ENCODE assay signal across 8 mouse cellular contexts in genomic region chr3:131245766-131246578, GRCm38 (mm10). TPM values are rescaled to one million over a fixed set of nuclear protein-coding genes. Genes with fewer than 3 reads are reported as not detected.
A peak's percentile ranks its signal among the peaks of the same experiment; 100 is the strongest.
DNase-seq lines count a peak whose midpoint lies in the region; ATAC-seq and TF ChIP-seq lines count a peak whose summit lies in the region.
"Had no signal": no experiment of that assay in that cellular context is flagged by ENCODE, and none has a peak within 500 bp of the region (broad histone marks: within the 10 kb centered on the region; RNA-seq: fewer than 3 reads in every experiment).

No protein-coding gene starts in this region.

- intact Hi-C loops in left cerebral cortex, adult 2 months (cut with DNase I): loop anchor here (1.0 kb wide), 1 partner anchor 531 kb away; no protein-coding TSS in a partner anchor

- DNase-seq in cerebellum, adult 9-11 months: peak; percentile 19
- DNase-seq in frontal cortex, postnatal 36 days (ENCODE audit: low spot score in 2 of 2): peak; percentile 45 to 76
- DNase-seq in induced T-regulatory cell, adult 2 months (ENCODE audit: low read depth): peak; percentile 87
- peak; percentile 52 to 61 for DNase-seq in left cerebral cortex, adult 2 months (ENCODE audit: extremely low spot score in 1 of 2, low spot score in 2 of 2)
- peak; percentile 32 for DNase-seq in right cerebral cortex, postnatal 25 days

- peak; percentile 51 for ATAC-seq in activated CD4-positive, CD25-positive, alpha-beta regulatory T cell, adult 4 months
- peak; percentile 89 for ATAC-seq in megakaryocyte-erythroid progenitor cell, adult 5-6 weeks (replicated peaks; ENCODE audit: low FRiP score, low TSS enrichment, poor library complexity, severe bottlenecking)

- peak; percentile 76 for TF ChIP-seq CTCF in left cerebral cortex, adult 2 months (IDR thresholded peaks at IDR 0.05)

- no peak overlapping the region for H3K27ac ChIP-seq in left cerebral cortex, adult 2 months
- H3K27ac ChIP-seq: stomach, embryonic 15.5 days had no signal

- H3K4me3 ChIP-seq in left cerebral cortex, adult 2 months: no peak overlapping the region
- H3K4me3 ChIP-seq: stomach, embryonic 15.5 days had no signal

RNA-seq across cellular contexts. Expression of gene Hadh, which starts 25.9 kb away (rescaled TPM):
- 10 to 100 TPM; 74.7 to 79.3 TPM for polyA plus RNA-seq in activated CD4-positive, CD25-positive, alpha-beta regulatory T cell, adult 4 months (2017; shearing (Covaris generic))
- total RNA-seq in left cerebral cortex, adult 2 months (2021): 10 to 100 TPM; 17.8 to 19.8 TPM
- total RNA-seq in megakaryocyte-erythroid progenitor cell, adult 5-6 weeks (2014; fragmentation: Nextera tagmentation): 28.2 and 31.9 TPM in 2 replicates
- total RNA-seq in megakaryocyte-erythroid progenitor cell, adult 5-6 weeks (2017): 44.7 and 49.6 TPM in 2 replicates

RNA-seq across cellular contexts. Expression of gene Cyp2u1, which starts 57.1 kb away (rescaled TPM):
- 1 to 10 TPM in 1 of 2 experiments, under 1 TPM in 1; 0.98 to 1.0 TPM for polyA plus RNA-seq in activated CD4-positive, CD25-positive, alpha-beta regulatory T cell, adult 4 months (2017; shearing (Covaris generic))
- 10 to 100 TPM; 16.0 to 17.3 TPM for total RNA-seq in left cerebral cortex, adult 2 months (2021)
- total RNA-seq in megakaryocyte-erythroid progenitor cell, adult 5-6 weeks (2014; fragmentation: Nextera tagmentation): 1.1 TPM in 1 of 2 replicates, not detected in the other
- total RNA-seq in megakaryocyte-erythroid progenitor cell, adult 5-6 weeks (2017): 0.11 and 0.33 TPM in 2 replicates

Comparison
In these comparisons a context has a peak if more than half of its experiments do, and no peak if none do; other contexts are left out.
1. DNase-seq: peak in every context shown above with its lines; median percentile 87 in induced T-regulatory cell, adult 2 months; 60 in frontal cortex, postnatal 36 days; 56 in left cerebral cortex, adult 2 months; 32 in right cerebral cortex, postnatal 25 days; 19 in cerebellum, adult 9-11 months.
2. RNA of gene Cyp2u1, which starts 57.1 kb away (total RNA-seq): 16.0 to 17.3 TPM in left cerebral cortex, adult 2 months; 0.11 to 1.1 TPM in megakaryocyte-erythroid progenitor cell, adult 5-6 weeks; every median in the first group is over 4 times any median in the second.